ENCODE assay signal across 9 mouse cellular contexts in the genomic region with DNA sequence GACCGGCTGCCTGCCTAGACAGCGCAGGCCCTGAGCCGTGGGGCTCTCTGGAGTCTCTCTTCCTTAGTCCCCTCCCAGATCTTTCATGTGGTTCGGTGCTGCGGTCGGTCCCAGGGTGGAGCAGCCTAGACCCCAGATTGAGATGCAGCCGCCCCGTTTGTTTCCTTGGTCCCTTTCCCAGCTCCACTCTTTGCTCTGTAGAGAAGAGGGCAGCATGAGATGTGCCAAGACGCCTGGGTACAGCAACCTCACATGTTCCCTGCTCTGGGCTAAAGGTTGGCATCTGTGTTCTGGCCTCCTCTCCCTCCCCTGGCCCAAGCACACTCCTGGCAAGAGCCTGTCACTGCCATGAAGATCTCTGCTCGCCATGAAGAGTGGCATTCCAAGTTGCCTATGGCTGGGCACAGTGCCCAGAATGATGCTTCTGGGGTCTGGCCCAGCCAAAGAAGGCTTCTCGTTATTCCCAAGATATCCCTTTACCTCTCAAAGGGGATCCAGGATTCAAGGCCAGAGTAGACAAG. TPM values are rescaled to one million over a fixed set of nuclear protein-coding genes. Genes with fewer than 3 reads are reported as not detected.
DNase-seq lines count a peak whose midpoint lies in the region; ATAC-seq lines count a peak whose summit lies in the region.
"Had no signal": no experiment of that assay in that cellular context is flagged by ENCODE, and none has a peak within 500 bp of the region (broad histone marks: within the 10 kb centered on the region; RNA-seq: fewer than 3 reads in every experiment).

No protein-coding gene starts in this region.

- DNase-seq in left cerebral cortex, postnatal 4 days: peak; percentile 79
- DNase-seq in left cerebral cortex, adult 8-10 months (ENCODE audit: low spot score in 2 of 2): no peak
- peak; percentile 67 for DNase-seq in embryonic facial prominence, embryonic 14.5 days (ENCODE audit: low spot score)
- DNase-seq in naive thymus-derived CD4-positive, alpha-beta T cell, adult 2 months (ENCODE audit: low read depth): peak; percentile 53
- DNase-seq in spleen, postnatal 36 days (ENCODE audit: low spot score in 2 of 2): no peak
- DNase-seq in urinary bladder, adult 18-20 months (ENCODE audit: low spot score in 2 of 2): no peak
- DNase-seq in lung, postnatal 14 days: no peak

- H3K27me3 ChIP-seq in embryonic facial prominence, embryonic 14.5 days (replicated peaks; ENCODE audit: control insufficient read depth, insufficient read depth, low read length): no peaks in the 10 kb centered on the region
- H3K27me3 ChIP-seq in hindbrain, embryonic 13.5 days: no peaks in the 10 kb centered on the region

- H3K9me3 ChIP-seq in embryonic facial prominence, embryonic 14.5 days (ENCODE audit: control insufficient read depth, low read length): no peaks in the 10 kb centered on the region
- no peaks in the 10 kb centered on the region for H3K9me3 ChIP-seq in hindbrain, embryonic 13.5 days

- intact Hi-C loops in left cerebral cortex, postnatal 4 days (cut with DNase I): no loop called here

- peak overlapping the region; percentile 84 for H3K27ac ChIP-seq in embryonic facial prominence, embryonic 14.5 days (replicated peaks; ENCODE audit: low read depth, low read length)
- peak overlapping the region; percentile 82 for H3K27ac ChIP-seq in hindbrain, embryonic 13.5 days

- peaks cover 42% of the 10 kb centered on the region for H3K4me1 ChIP-seq in embryonic facial prominence, embryonic 14.5 days (ENCODE audit: control insufficient read depth, insufficient read depth, low read length)
- peaks cover 83% of the 10 kb centered on the region for H3K4me1 ChIP-seq in hindbrain, embryonic 13.5 days (replicated peaks)

- no peak overlapping the region for H3K4me2 ChIP-seq in embryonic facial prominence, embryonic 14.5 days (ENCODE audit: low read depth, low read length)
- no peak overlapping the region for H3K4me2 ChIP-seq in hindbrain, embryonic 13.5 days

- no peak for ATAC-seq in embryonic facial prominence, embryonic 14.5 days (ENCODE audit: low read depth)
- no peak for ATAC-seq in hindbrain, embryonic 13.5 days (ENCODE audit: low FRiP score)

- no peak overlapping the region for H3K4me3 ChIP-seq in embryonic facial prominence, embryonic 14.5 days (ENCODE audit: low read depth, low read length)
- H3K4me3 ChIP-seq in hindbrain, embryonic 13.5 days: no peak overlapping the region

- 0 out of 2 replicates have a peak overlapping the region, but pooled peaks have one; percentile 42 for H3K9ac ChIP-seq in embryonic facial prominence, embryonic 14.5 days (ENCODE audit: low read depth, low read length)
- peak overlapping the region; percentile 35; the same call in 1 of the 2 replicates for H3K9ac ChIP-seq in hindbrain, embryonic 13.5 days

- peaks cover 16% of the 10 kb centered on the region for H3K36me3 ChIP-seq in embryonic facial prominence, embryonic 14.5 days (ENCODE audit: control insufficient read depth, insufficient read depth, low read length)
- no peaks in the 10 kb centered on the region for H3K36me3 ChIP-seq in hindbrain, embryonic 13.5 days

- WGBS in embryonic facial prominence, embryonic 14.5 days: 36% methylated on average over 11 of the region's 11 CpGs
- WGBS in hindbrain, embryonic 13.5 days: 62% methylated on average over 11 of the region's 11 CpGs

RNA-seq across cellular contexts. Expression of gene Phldb1, which starts 11.4 kb away (rescaled TPM):
- total RNA-seq in left cerebral cortex, postnatal 4 days (2021): 100 to 1,000 TPM; 132 to 141 TPM
- total RNA-seq in left cerebral cortex, adult 8-10 months (2022): 10 to 100 TPM; 82.9 to 91.9 (median 86.3) TPM
- 40.3 and 40.9 TPM in 2 replicates for polyA plus RNA-seq in embryonic facial prominence, embryonic 14.5 days (2014; fragmentation: Nextera tagmentation; extraction: Ambion mirVana)
- polyA plus RNA-seq in hindbrain, embryonic 13.5 days (2015; fragmentation: Nextera tagmentation; extraction: Ambion mirVana): 44.5 and 48.8 TPM in 2 replicates

RNA-seq across cellular contexts. Expression of gene Arcn1, which starts 44.1 kb away (rescaled TPM):
- total RNA-seq in left cerebral cortex, postnatal 4 days (2021): 100 to 1,000 TPM; 116 to 122 TPM
- 100 to 1,000 TPM in 1 of 4 experiments, 10 to 100 TPM in 3; 96.2 to 117 (median 98.0) TPM for total RNA-seq in left cerebral cortex, adult 8-10 months (2022)
- 220 and 226 TPM in 2 replicates for polyA plus RNA-seq in embryonic facial prominence, embryonic 14.5 days (2014; fragmentation: Nextera tagmentation; extraction: Ambion mirVana)
- 142 and 143 TPM in 2 replicates for polyA plus RNA-seq in hindbrain, embryonic 13.5 days (2015; fragmentation: Nextera tagmentation; extraction: Ambion mirVana)

RNA-seq across cellular contexts. Expression of gene Ift46, which starts 44.1 kb away (rescaled TPM):
- total RNA-seq in left cerebral cortex, postnatal 4 days (2021): 100 to 1,000 TPM; 111 to 114 TPM
- total RNA-seq in left cerebral cortex, adult 8-10 months (2022): 10 to 100 TPM; 60.2 to 78.5 (median 70.8) TPM
- polyA plus RNA-seq in embryonic facial prominence, embryonic 14.5 days (2014; fragmentation: Nextera tagmentation; extraction: Ambion mirVana): 101 and 121 TPM in 2 replicates
- polyA plus RNA-seq in hindbrain, embryonic 13.5 days (2015; fragmentation: Nextera tagmentation; extraction: Ambion mirVana): 158 and 163 TPM in 2 replicates

RNA-seq across cellular contexts. Expression of gene Treh, which starts 50.5 kb away (rescaled TPM):
- total RNA-seq in left cerebral cortex, postnatal 4 days (2021): not detected
- under 1 TPM in 1 of 4 experiments, not detected in 3; 0.28 TPM for total RNA-seq in left cerebral cortex, adult 8-10 months (2022)
- not detected in 2 replicates for polyA plus RNA-seq in embryonic facial prominence, embryonic 14.5 days (2014; fragmentation: Nextera tagmentation; extraction: Ambion mirVana)
- polyA plus RNA-seq in hindbrain, embryonic 13.5 days (2015; fragmentation: Nextera tagmentation; extraction: Ambion mirVana): not detected in 2 replicates
- polyA plus RNA-seq: limb, embryonic 14.5 days had no signal

Comparison
In these comparisons a context has a peak if more than half of its experiments do, and no peak if none do; other contexts are left out.
1. DNase-seq: peak in left cerebral cortex, postnatal 4 days (single experiment), embryonic facial prominence, embryonic 14.5 days (single experiment) and naive thymus-derived CD4-positive, alpha-beta T cell, adult 2 months (single experiment); none in left cerebral cortex, adult 8-10 months (0 of 2), spleen, postnatal 36 days (0 of 2), urinary bladder, adult 18-20 months (0 of 2) and lung, postnatal 14 days (single experiment).